In genomic region chr13:55479008-55479407, GRCm38 (mm10) we compare ENCODE assay signal across 10 mouse cellular contexts. TPM values are rescaled to one million over a fixed set of nuclear protein-coding genes. Genes with fewer than 3 reads are reported as not detected.
DNase-seq lines count a peak whose midpoint lies in the region; ATAC-seq and TF ChIP-seq lines count a peak whose summit lies in the region.
"Had no signal": no experiment of that assay in that cellular context is flagged by ENCODE, and none has a peak within 500 bp of the region (broad histone marks: within the 10 kb centered on the region; RNA-seq: fewer than 3 reads in every experiment).

No protein-coding gene starts in this region.

- peaks cover 18% of the 10 kb centered on the region for H3K4me1 ChIP-seq in forebrain, postnatal 0 days (ENCODE audit: insufficient read depth)
- H3K4me1 ChIP-seq in forebrain, embryonic 14.5 days (ENCODE audit: control insufficient read depth, insufficient read depth, low read length): peaks cover 24% of the 10 kb centered on the region
- H3K4me1 ChIP-seq in limb, embryonic 13.5 days: peaks cover 31% of the 10 kb centered on the region
- peaks cover 24% of the 10 kb centered on the region for H3K4me1 ChIP-seq in limb, embryonic 10.5 days
- H3K4me1 ChIP-seq in bone marrow, adult 2 months (ENCODE audit: control insufficient read depth, insufficient read depth, low read length): peaks cover 5% of the 10 kb centered on the region
- peaks cover 6% of the 10 kb centered on the region; the same call in 1 of the 2 replicates for H3K4me1 ChIP-seq in liver, postnatal 0 days (ENCODE audit: insufficient read depth)

- 0 out of 2 replicates have a peak overlapping the region, but pooled peaks have one; percentile 40 for H3K27ac ChIP-seq in forebrain, postnatal 0 days (ENCODE audit: low read depth, low read length)
- H3K27ac ChIP-seq in forebrain, embryonic 14.5 days (ENCODE audit: low read depth, low read length): no peak overlapping the region
- H3K27ac ChIP-seq in limb, embryonic 13.5 days: peak overlapping the region; percentile 0; the same call in 1 of the 2 replicates
- no peak overlapping the region for H3K27ac ChIP-seq in limb, embryonic 10.5 days
- H3K27ac ChIP-seq in bone marrow, adult 2 months (ENCODE audit: control insufficient read depth, insufficient read depth, low read depth, low read length, poor library complexity): peak overlapping the region; percentile 1; the same call in 1 of the 2 replicates
- H3K27ac ChIP-seq in liver, postnatal 0 days (ENCODE audit: low read depth): peak overlapping the region; percentile 52
- H3K27ac ChIP-seq: hindbrain, embryonic 14.5 days; limb, embryonic 12.5 days had no signal

- DNase-seq in forebrain, postnatal 0 days: no peak
- no peak for DNase-seq in forebrain, embryonic 14.5 days (ENCODE audit: low spot score)
- DNase-seq in limb, embryonic 10.5 days (ENCODE audit: low spot score): no peak
- peak; percentile 33 for DNase-seq in liver, postnatal 0 days
- no peak for DNase-seq in cerebellum, adult 11 months
- DNase-seq in left cerebral cortex, adult 11 months (ENCODE audit: low spot score): no peak

- ATAC-seq in forebrain, postnatal 0 days: no peak
- no peak for ATAC-seq in forebrain, embryonic 14.5 days
- ATAC-seq in limb, embryonic 13.5 days (ENCODE audit: low FRiP score, low read depth): no peak
- peak; percentile 61 for ATAC-seq in liver, postnatal 0 days

- no peak for TF ChIP-seq POLR2A in bone marrow, adult 2 months (IDR thresholded peaks at IDR 0.05; ENCODE audit: borderline replicate concordance, control insufficient read depth, low read depth, low read length)

- H3K4me3 ChIP-seq in forebrain, postnatal 0 days (ENCODE audit: low read depth, low read length): no peak overlapping the region
- H3K4me3 ChIP-seq in forebrain, embryonic 14.5 days (ENCODE audit: low read depth, low read length): no peak overlapping the region
- no peak overlapping the region for H3K4me3 ChIP-seq in limb, embryonic 13.5 days
- H3K4me3 ChIP-seq in limb, embryonic 10.5 days: no peak overlapping the region
- no peak overlapping the region for H3K4me3 ChIP-seq in bone marrow, adult 2 months (replicated peaks; ENCODE audit: control insufficient read depth, low read depth, low read length)
- H3K4me3 ChIP-seq in liver, postnatal 0 days (ENCODE audit: low read depth, low read length): no peak overlapping the region
- H3K4me3 ChIP-seq: limb, embryonic 12.5 days had no signal

- H3K27me3 ChIP-seq in forebrain, postnatal 0 days (ENCODE audit: insufficient read depth, low read length): no peaks in the 10 kb centered on the region
- H3K27me3 ChIP-seq in forebrain, embryonic 14.5 days (replicated peaks; ENCODE audit: control insufficient read depth, insufficient read depth, low read length): no peaks in the 10 kb centered on the region
- H3K27me3 ChIP-seq in limb, embryonic 13.5 days: no peaks in the 10 kb centered on the region
- no peaks in the 10 kb centered on the region for H3K27me3 ChIP-seq in limb, embryonic 10.5 days (ENCODE audit: low read depth, poor library complexity, severe bottlenecking)
- peaks cover 9% of the 10 kb centered on the region for H3K27me3 ChIP-seq in liver, postnatal 0 days (ENCODE audit: insufficient read depth, low read length)
- H3K27me3 ChIP-seq: limb, embryonic 12.5 days had no signal

- WGBS in forebrain, postnatal 0 days: 83% methylated on average over 7 of the region's 7 CpGs
- WGBS in forebrain, embryonic 14.5 days: 88% methylated on average over 7 of the region's 7 CpGs
- 88% methylated on average over 7 of the region's 7 CpGs for WGBS in limb, embryonic 13.5 days
- 86% methylated on average over 7 of the region's 7 CpGs for WGBS in limb, embryonic 10.5 days
- 13% methylated on average over 7 of the region's 7 CpGs for WGBS in bone marrow, adult 2 months
- WGBS in liver, postnatal 0 days (ENCODE audit: insufficient replicate concordance): 43% methylated on average over 7 of the region's 7 CpGs

- no peaks in the 10 kb centered on the region for H3K9me3 ChIP-seq in forebrain, postnatal 0 days (ENCODE audit: low read length)
- H3K9me3 ChIP-seq in forebrain, embryonic 14.5 days (replicated peaks; ENCODE audit: control insufficient read depth, low read length): no peaks in the 10 kb centered on the region
- no peaks in the 10 kb centered on the region for H3K9me3 ChIP-seq in limb, embryonic 13.5 days
- no peaks in the 10 kb centered on the region for H3K9me3 ChIP-seq in limb, embryonic 10.5 days (replicated peaks)
- no peaks in the 10 kb centered on the region for H3K9me3 ChIP-seq in liver, postnatal 0 days (ENCODE audit: low read length)
- H3K9me3 ChIP-seq: limb, embryonic 12.5 days had no signal

- H3K36me3 ChIP-seq in forebrain, postnatal 0 days (ENCODE audit: insufficient read depth): peaks cover 82% of the 10 kb centered on the region
- H3K36me3 ChIP-seq in forebrain, embryonic 14.5 days (ENCODE audit: control insufficient read depth, insufficient read depth, low read length): peaks cover 94% of the 10 kb centered on the region
- peaks cover 100% of the 10 kb centered on the region for H3K36me3 ChIP-seq in limb, embryonic 13.5 days
- peaks cover 99% of the 10 kb centered on the region for H3K36me3 ChIP-seq in limb, embryonic 10.5 days
- no peaks in the 10 kb centered on the region for H3K36me3 ChIP-seq in liver, postnatal 0 days (replicated peaks; ENCODE audit: insufficient read depth, low read length)

- H3K9ac ChIP-seq in forebrain, postnatal 0 days: no peak overlapping the region
- no peak overlapping the region for H3K9ac ChIP-seq in forebrain, embryonic 14.5 days (ENCODE audit: low read length)
- H3K9ac ChIP-seq in limb, embryonic 13.5 days: no peak overlapping the region
- H3K9ac ChIP-seq in liver, postnatal 0 days (replicated peaks): no peak overlapping the region
- H3K9ac ChIP-seq: hindbrain, embryonic 14.5 days; limb, embryonic 12.5 days had no signal

- TF ChIP-seq CTCF in forebrain, postnatal 0 days (IDR thresholded peaks at IDR 0.05; ENCODE audit: low read depth): no peak
- TF ChIP-seq CTCF in bone marrow, adult 2 months (IDR thresholded peaks at IDR 0.05; ENCODE audit: control insufficient read depth, insufficient read depth, low read length): no peak
- TF ChIP-seq CTCF in liver, postnatal 0 days (IDR thresholded peaks at IDR 0.05; ENCODE audit: low read depth): no peak

- no peak overlapping the region for H3K4me2 ChIP-seq in forebrain, postnatal 0 days (ENCODE audit: low read depth)
- no peak overlapping the region for H3K4me2 ChIP-seq in forebrain, embryonic 14.5 days (ENCODE audit: low read length)
- no peak overlapping the region for H3K4me2 ChIP-seq in limb, embryonic 13.5 days (replicated peaks)
- no peak overlapping the region; the same call in 1 of the 2 replicates for H3K4me2 ChIP-seq in liver, postnatal 0 days (ENCODE audit: low read depth, low read length)
- H3K4me2 ChIP-seq: hindbrain, embryonic 14.5 days; limb, embryonic 12.5 days had no signal

- peak; percentile 71 for TF ChIP-seq EP300 in liver, postnatal 0 days (IDR thresholded peaks at IDR 0.05; ENCODE audit: low read depth)

RNA-seq across cellular contexts. Expression of gene Dbn1, which starts 8.9 kb away (rescaled TPM):
- 545 and 619 TPM in 2 replicates for total RNA-seq in forebrain, postnatal 0 days (2014; rRNA removed)
- polyA plus RNA-seq in forebrain, postnatal 0 days (2015; fragmentation: Nextera tagmentation; extraction: Ambion mirVana): 603 and 619 TPM in 2 replicates
- 396 and 523 TPM in 2 replicates for polyA plus RNA-seq in forebrain, embryonic 14.5 days (2014; fragmentation: Nextera tagmentation; extraction: Ambion mirVana)
- 297 and 304 TPM in 2 replicates for polyA plus RNA-seq in limb, embryonic 13.5 days (2015; fragmentation: Nextera tagmentation; extraction: Ambion mirVana)
- polyA plus RNA-seq in limb, embryonic 10.5 days (2016; fragmentation: Nextera tagmentation; extraction: Ambion mirVana): 346 and 417 TPM in 2 replicates
- 2.2 and 3.5 TPM in 2 replicates for polyA plus RNA-seq in bone marrow, adult 2 months (2011; ENCODE audit: insufficient read depth, insufficient read length, low replicate concordance, missing spikeins)
- polyA plus RNA-seq in liver, postnatal 0 days (2015; fragmentation: Nextera tagmentation; extraction: Ambion mirVana): 4.1 and 4.2 TPM in 2 replicates

RNA-seq across cellular contexts. Expression of gene Prr7, which starts 14.9 kb away (rescaled TPM):
- total RNA-seq in forebrain, postnatal 0 days (2014; rRNA removed): 108 and 118 TPM in 2 replicates
- 7.8 and 8.7 TPM in 2 replicates for polyA plus RNA-seq in forebrain, postnatal 0 days (2015; fragmentation: Nextera tagmentation; extraction: Ambion mirVana)
- polyA plus RNA-seq in forebrain, embryonic 14.5 days (2014; fragmentation: Nextera tagmentation; extraction: Ambion mirVana): 6.7 and 7.4 TPM in 2 replicates
- polyA plus RNA-seq in limb, embryonic 13.5 days (2015; fragmentation: Nextera tagmentation; extraction: Ambion mirVana): 0.79 and 0.87 TPM in 2 replicates
- polyA plus RNA-seq in limb, embryonic 10.5 days (2016; fragmentation: Nextera tagmentation; extraction: Ambion mirVana): 0.34 and 0.35 TPM in 2 replicates
- polyA plus RNA-seq in bone marrow, adult 2 months (2011; ENCODE audit: insufficient read depth, insufficient read length, low replicate concordance, missing spikeins): 3.1 and 4.1 TPM in 2 replicates
- polyA plus RNA-seq in liver, postnatal 0 days (2015; fragmentation: Nextera tagmentation; extraction: Ambion mirVana): not detected in 2 replicates

RNA-seq across cellular contexts. Expression of gene Grk6, which starts 34.1 kb away (rescaled TPM):
- 79.5 and 88.2 TPM in 2 replicates for total RNA-seq in forebrain, postnatal 0 days (2014; rRNA removed)
- 38.5 and 40.8 TPM in 2 replicates for polyA plus RNA-seq in forebrain, postnatal 0 days (2015; fragmentation: Nextera tagmentation; extraction: Ambion mirVana)
- polyA plus RNA-seq in forebrain, embryonic 14.5 days (2014; fragmentation: Nextera tagmentation; extraction: Ambion mirVana): 25.0 and 28.9 TPM in 2 replicates
- polyA plus RNA-seq in limb, embryonic 13.5 days (2015; fragmentation: Nextera tagmentation; extraction: Ambion mirVana): 48.1 and 50.1 TPM in 2 replicates
- 63.6 and 71.1 TPM in 2 replicates for polyA plus RNA-seq in limb, embryonic 10.5 days (2016; fragmentation: Nextera tagmentation; extraction: Ambion mirVana)
- polyA plus RNA-seq in bone marrow, adult 2 months (2011; ENCODE audit: insufficient read depth, insufficient read length, low replicate concordance, missing spikeins): 64.8 and 109 TPM in 2 replicates
- polyA plus RNA-seq in liver, postnatal 0 days (2015; fragmentation: Nextera tagmentation; extraction: Ambion mirVana): 15.9 and 16.7 TPM in 2 replicates

RNA-seq across cellular contexts. Expression of gene Pdlim7, which starts 34.5 kb away (rescaled TPM):
- total RNA-seq in forebrain, postnatal 0 days (2014; rRNA removed): 26.6 and 36.7 TPM in 2 replicates
- polyA plus RNA-seq in forebrain, postnatal 0 days (2015; fragmentation: Nextera tagmentation; extraction: Ambion mirVana): 114 and 115 TPM in 2 replicates
- polyA plus RNA-seq in forebrain, embryonic 14.5 days (2014; fragmentation: Nextera tagmentation; extraction: Ambion mirVana): 124 and 127 TPM in 2 replicates
- 175 and 181 TPM in 2 replicates for polyA plus RNA-seq in limb, embryonic 13.5 days (2015; fragmentation: Nextera tagmentation; extraction: Ambion mirVana)
- 202 and 206 TPM in 2 replicates for polyA plus RNA-seq in limb, embryonic 10.5 days (2016; fragmentation: Nextera tagmentation; extraction: Ambion mirVana)
- polyA plus RNA-seq in bone marrow, adult 2 months (2011; ENCODE audit: insufficient read depth, insufficient read length, low replicate concordance, missing spikeins): 21.9 and 89.6 TPM in 2 replicates
- 15.9 and 17.0 TPM in 2 replicates for polyA plus RNA-seq in liver, postnatal 0 days (2015; fragmentation: Nextera tagmentation; extraction: Ambion mirVana)

RNA-seq across cellular contexts. Expression of gene Dok3, which starts 50.1 kb away (rescaled TPM):
- 2.5 and 4.8 TPM in 2 replicates for total RNA-seq in forebrain, postnatal 0 days (2014; rRNA removed)
- polyA plus RNA-seq in forebrain, postnatal 0 days (2015; fragmentation: Nextera tagmentation; extraction: Ambion mirVana): 0.82 TPM in 2 replicates
- polyA plus RNA-seq in forebrain, embryonic 14.5 days (2014; fragmentation: Nextera tagmentation; extraction: Ambion mirVana): 1.4 and 2.9 TPM in 2 replicates
- polyA plus RNA-seq in limb, embryonic 13.5 days (2015; fragmentation: Nextera tagmentation; extraction: Ambion mirVana): 2.3 and 2.9 TPM in 2 replicates
- 2.7 and 2.9 TPM in 2 replicates for polyA plus RNA-seq in limb, embryonic 10.5 days (2016; fragmentation: Nextera tagmentation; extraction: Ambion mirVana)
- polyA plus RNA-seq in bone marrow, adult 2 months (2011; ENCODE audit: insufficient read depth, insufficient read length, low replicate concordance, missing spikeins): 80.8 and 191 TPM in 2 replicates
- 18.1 and 20.2 TPM in 2 replicates for polyA plus RNA-seq in liver, postnatal 0 days (2015; fragmentation: Nextera tagmentation; extraction: Ambion mirVana)

Comparison
In these comparisons a context has a peak if more than half of its experiments do, and no peak if none do; other contexts are left out.
1. H3K27ac ChIP-seq: peak in forebrain, postnatal 0 days (single experiment), limb, embryonic 13.5 days (single experiment), bone marrow, adult 2 months (single experiment) and liver, postnatal 0 days (single experiment); none in forebrain, embryonic 14.5 days (single experiment) and limb, embryonic 10.5 days (single experiment).
2. RNA of gene Dbn1, which starts 8.9 kb away (polyA plus RNA-seq): 603 to 619 TPM in forebrain, postnatal 0 days, 346 to 417 TPM in limb, embryonic 10.5 days, 396 to 523 TPM in forebrain, embryonic 14.5 days and 297 to 304 TPM in limb, embryonic 13.5 days; 4.1 to 4.2 TPM in liver, postnatal 0 days and 2.2 to 3.5 TPM in bone marrow, adult 2 months; every median in the first group is over 10 times any median in the second.